Mouse (Mus musculus) thymus, adult 2 months (tissue): ENCODE data around the gene Clcf1.

Source experiments
- CTCF ChIP-seq: fragments of 200-500 bp; IDR thresholded peaks from 2 replicates; pipeline ENCODE4 v1.5.1; 2012; ENCODE audit warnings: mild to moderate bottlenecking, control low read depth, low read length, moderate library complexity, borderline replicate concordance; ENCODE audit not compliant: control insufficient read depth, poor library complexity, insufficient read depth; ENCODE audit errors: extremely low read depth
- POLR2A ChIP-seq: fragments of 200-500 bp; IDR thresholded peaks from 2 replicates; pipeline ENCODE4 v1.6.1; 2012; ENCODE audit warnings: mild to moderate bottlenecking, low read length, control low read depth, moderate library complexity; ENCODE audit not compliant: control insufficient read depth, poor library complexity, insufficient read depth; ENCODE audit errors: extremely low read depth

GRCm38 (mm10) chr19:4193129-4193528 lies 20.9 kb upstream of the Clcf1 start:
- TF ChIP-seq CTCF (no peak), POLR2A (no peak)
